Mouse (Mus musculus): Measurements from ENCODE around the gene Kbtbd6. TPM values are rescaled to one million over a fixed set of nuclear protein-coding genes. Genes with fewer than 3 reads are reported as not detected.

Gene Kbtbd6
- polyA plus RNA-seq (2017; shearing (Covaris generic)) = 0.31 TPM

DNA sequence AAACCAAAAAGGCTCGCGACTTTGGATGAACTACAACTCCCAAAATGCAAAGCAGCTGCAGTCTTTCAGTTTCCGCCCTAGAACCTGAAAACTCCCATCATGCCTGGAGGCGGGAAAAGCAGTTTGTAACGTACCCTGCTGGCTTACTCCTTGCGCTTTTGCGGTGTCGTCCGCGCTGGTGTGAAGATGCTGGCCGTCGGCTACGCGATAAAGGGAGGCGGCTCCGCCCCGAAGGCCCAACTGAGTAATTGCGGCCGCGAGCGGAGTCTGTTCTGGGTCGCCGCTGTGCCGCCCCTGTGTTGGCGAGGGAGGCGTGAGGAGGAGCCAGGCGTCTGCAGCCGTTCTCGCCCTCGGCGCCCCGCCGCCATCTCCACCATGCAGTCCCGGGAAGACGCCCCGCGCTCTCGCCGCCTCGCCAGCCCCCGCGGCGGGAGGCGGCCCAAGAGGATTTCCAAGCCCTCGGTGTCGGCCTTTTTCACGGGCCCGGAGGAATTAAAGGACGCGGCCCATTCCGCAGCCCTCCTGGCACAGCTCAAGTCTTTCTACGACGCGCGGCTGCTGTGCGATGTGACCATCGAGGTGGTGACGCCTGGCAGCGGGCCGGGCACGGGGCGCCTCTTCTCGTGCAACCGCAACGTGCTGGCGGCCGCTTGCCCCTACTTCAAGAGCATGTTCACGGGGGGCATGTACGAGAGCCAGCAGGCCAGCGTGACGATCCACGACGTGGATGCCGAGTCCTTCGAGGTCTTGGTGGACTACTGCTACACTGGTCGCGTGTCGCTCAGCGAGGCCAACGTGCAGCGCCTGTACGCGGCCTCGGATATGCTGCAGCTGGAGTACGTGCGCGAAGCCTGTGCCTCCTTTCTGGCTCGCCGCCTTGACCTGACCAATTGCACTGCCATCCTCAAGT, at the start of gene Kbtbd6:
Gene Kbtbd6 (plus strand): TSS at position 155 of the 910 bp plus-strand sequence.

DNA sequence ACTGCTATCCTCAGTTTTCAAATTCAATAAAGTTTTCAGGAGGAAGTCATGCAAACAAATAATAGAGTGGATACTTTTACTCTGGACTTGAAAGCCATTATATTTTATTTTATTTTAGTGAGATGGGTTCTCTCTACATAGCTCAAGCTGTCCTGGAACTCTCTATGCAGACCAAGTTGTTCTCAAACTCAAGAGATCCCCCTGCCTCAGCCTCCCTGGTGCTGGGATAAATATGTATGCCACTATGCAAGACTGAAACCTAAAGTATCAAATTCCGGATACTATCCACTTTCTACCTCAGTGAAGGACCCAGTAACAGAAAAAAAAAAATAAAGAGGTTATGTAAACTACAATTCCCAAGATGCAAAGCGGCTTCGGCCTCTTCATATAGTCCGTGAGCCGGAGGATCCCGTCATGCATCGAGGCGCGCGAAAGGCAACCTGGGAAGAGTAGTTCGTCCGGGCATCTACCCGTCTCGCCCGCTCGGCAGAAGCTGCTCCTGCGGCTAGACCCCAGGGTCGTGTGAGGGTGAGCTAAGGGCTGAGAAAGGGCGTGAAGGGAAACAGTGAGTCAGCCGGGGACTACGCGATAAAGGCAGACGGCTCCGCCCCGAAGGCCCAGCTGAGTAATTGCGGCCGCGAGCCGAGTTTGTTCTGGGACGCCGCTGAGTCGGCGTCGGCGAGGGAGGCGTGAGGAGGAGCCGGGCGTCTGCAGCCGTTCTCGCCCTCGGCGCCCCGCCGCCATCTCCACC, 25.5 kb upstream of the Kbtbd6 start, which contains the start of gene Kbtbd7:
Gene Kbtbd7 (plus strand): TSS at position 533 of the 751 bp plus-strand sequence.

DNA sequence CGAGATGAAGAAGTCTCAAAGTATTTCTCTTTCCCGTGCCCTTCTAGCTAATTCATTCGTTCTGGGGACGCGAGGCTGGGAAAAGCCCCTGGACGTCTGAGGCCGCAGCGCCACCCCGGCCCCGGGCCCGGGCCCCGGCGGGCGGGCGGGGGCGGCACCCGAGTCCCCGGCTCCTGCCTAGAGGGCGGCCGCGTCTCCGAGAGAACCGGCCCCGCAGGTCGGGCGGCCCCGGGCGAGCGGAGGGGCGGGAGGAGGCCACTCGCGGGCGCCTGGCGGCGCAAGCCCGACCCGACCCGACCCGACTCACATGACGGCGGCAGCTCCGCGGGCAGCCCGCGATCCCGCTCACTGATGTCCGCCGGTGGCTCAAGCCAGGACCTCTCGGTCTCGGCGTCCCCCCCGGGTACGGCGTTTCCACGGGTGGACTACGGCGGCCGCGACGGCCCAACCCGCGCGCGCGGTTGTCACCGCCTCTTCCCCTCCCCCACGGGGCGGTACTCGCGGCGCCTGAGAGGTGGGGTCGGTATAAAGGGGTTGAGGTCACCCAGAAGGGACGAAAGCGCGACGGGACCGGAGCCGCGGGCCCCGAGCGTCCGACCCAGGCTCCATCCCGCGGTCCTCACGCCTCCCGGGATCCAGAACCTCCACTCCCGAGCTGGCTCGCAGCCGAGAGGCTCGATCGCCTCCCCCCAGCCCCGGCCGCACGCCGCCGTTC, 29.1 kb downstream of the Kbtbd6 start, which contains the start of gene Elf1:
Gene Elf1 (plus strand): TSS at position 571 of the 715 bp plus-strand sequence.

DNA sequence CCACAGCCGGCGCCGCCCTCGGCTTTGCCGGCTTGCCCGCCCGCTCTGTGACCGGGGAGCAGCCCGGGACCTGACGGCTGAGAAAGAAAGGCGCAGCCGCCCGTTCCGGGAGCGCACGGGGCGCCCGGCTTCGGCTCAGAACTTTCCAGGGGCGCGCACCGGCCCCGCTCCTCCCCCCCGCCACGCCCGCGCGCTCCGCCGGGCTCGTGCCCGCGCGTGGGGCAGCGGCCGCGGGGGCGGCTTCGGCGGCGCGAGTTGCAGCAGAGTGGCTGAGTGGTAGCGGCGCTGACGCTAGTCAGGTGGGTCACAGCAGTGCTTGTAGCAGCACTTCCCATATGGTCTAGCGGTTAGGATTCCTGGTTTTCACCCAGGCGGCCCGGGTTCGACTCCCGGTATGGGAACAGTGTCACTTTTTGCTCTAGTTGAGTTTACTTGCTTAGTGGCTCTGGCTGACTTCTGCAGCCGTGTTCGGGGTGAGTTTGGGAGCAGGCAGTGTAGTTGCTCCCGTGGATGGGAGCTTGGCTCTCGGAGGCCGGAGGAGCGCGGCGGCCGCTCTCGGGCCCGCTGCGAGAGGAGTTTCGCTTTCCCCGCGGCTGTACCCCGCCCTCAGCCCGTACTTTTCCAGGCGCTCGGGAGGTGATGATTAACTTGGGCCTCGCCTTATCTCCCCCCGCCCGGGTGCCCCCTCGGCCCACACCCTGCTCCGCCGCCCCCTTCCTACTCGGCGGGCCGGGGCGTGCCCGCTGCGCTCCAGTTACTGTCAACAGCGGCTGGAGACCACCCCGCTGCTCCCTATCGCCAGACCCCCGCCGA, 29.9 kb downstream of the Kbtbd6 start, which contains the start of gene Wbp4:
Gene Wbp4 (minus strand): TSS at position 182 of the 813 bp plus-strand sequence.

Other genes starting within 250 kb of the Kbtbd6 start
- gene Zfp957, start 204.5 kb upstream of the Kbtbd6 start, polyA plus RNA-seq (2017; shearing (Covaris generic)) = not detected
- 9.5 TPM for gene Rgcc, start 150.2 kb upstream of the Kbtbd6 start, polyA plus RNA-seq (2017; shearing (Covaris generic))
- gene Naa16, start 61.1 kb upstream of the Kbtbd6 start, polyA plus RNA-seq (2017; shearing (Covaris generic)) = 62.6 TPM
- gene Mtrf1, start 54.1 kb upstream of the Kbtbd6 start, polyA plus RNA-seq (2017; shearing (Covaris generic)) = 5.7 TPM
- gene Kbtbd7, start 25.3 kb upstream of the Kbtbd6 start, polyA plus RNA-seq (2017; shearing (Covaris generic)) = 2.5 TPM
- gene Elf1, start 29.4 kb downstream of the Kbtbd6 start, polyA plus RNA-seq (2017; shearing (Covaris generic)) = 192 TPM
- 34.9 TPM for gene Wbp4, start 29.7 kb downstream of the Kbtbd6 start, polyA plus RNA-seq (2017; shearing (Covaris generic))
- gene Sugt1, start 135.9 kb downstream of the Kbtbd6 start, polyA plus RNA-seq (2017; shearing (Covaris generic)) = 143 TPM
- gene Cnmd, start 210.3 kb downstream of the Kbtbd6 start, polyA plus RNA-seq (2017; shearing (Covaris generic)) = not detected